Comparison of ENCODE assay signal across 7 mouse cellular contexts in the genomic region with DNA sequence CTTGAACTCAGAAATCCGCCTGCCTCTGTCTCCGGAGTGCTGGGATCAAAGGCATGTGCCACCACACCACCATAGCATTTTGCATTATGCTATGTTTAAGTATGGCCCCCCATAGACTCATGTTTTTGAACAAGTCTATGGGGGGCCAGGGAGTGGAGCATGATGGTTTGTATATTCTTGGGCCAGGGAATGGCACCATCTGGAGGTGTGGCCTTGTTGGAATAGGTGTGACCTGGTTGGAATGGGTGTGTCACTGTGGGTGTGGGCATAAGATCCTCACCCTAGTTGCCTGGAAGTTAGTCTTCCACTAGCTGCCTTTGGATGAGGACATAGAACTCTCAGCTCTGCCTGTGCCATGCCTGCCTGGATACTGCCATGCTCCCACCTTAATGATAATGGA. TPM values are rescaled to one million over a fixed set of nuclear protein-coding genes. Genes with fewer than 3 reads are reported as not detected.
A peak's percentile ranks its signal among the peaks of the same experiment; 100 is the strongest.
DNase-seq lines count a peak whose midpoint lies in the region; ATAC-seq and TF ChIP-seq lines count a peak whose summit lies in the region.
"Not testable (repeated sequence)": the region's sequence is repeated elsewhere in the genome, so short reads cannot be mapped to it uniquely, and the experiment has no call there.

A gene (plus strand): TSS at position 301 of the 400 bp plus-strand sequence.

- TF ChIP-seq CTCF in hindbrain, postnatal 0 days (IDR thresholded peaks at IDR 0.05; ENCODE audit: low read depth); left cerebral cortex, adult 2 months (IDR thresholded peaks at IDR 0.05); liver, postnatal 0 days (IDR thresholded peaks at IDR 0.05; ENCODE audit: low read depth): not testable (repeated sequence)

- TF ChIP-seq EP300 in liver, postnatal 0 days (IDR thresholded peaks at IDR 0.05; ENCODE audit: low read depth): not testable (repeated sequence)

- not testable (repeated sequence) for ATAC-seq in forebrain, embryonic 14.5 days; heart, embryonic 11.5 days (replicated peaks; ENCODE audit: insufficient number of reproducible peaks, low FRiP score, low TSS enrichment); hindbrain, postnatal 0 days; liver, postnatal 0 days

- H3K27me3 ChIP-seq in forebrain, embryonic 14.5 days (replicated peaks; ENCODE audit: control insufficient read depth, insufficient read depth, low read length); heart, embryonic 11.5 days (ENCODE audit: control insufficient read depth, insufficient read depth, low read length); hindbrain, postnatal 0 days (ENCODE audit: insufficient read depth, low read length); liver, postnatal 0 days (ENCODE audit: insufficient read depth, low read length); myocyte (ENCODE audit: control insufficient read depth, insufficient read depth, insufficient read length): not testable (repeated sequence)

- peak within 1 kb of the TSS; percentile 79 for H3K9ac ChIP-seq in forebrain, embryonic 14.5 days (ENCODE audit: low read length)
- H3K9ac ChIP-seq in heart, embryonic 11.5 days (ENCODE audit: low read depth, low read length): peak within 1 kb of the TSS; percentile 88
- peak within 1 kb of the TSS; percentile 86 for H3K9ac ChIP-seq in hindbrain, postnatal 0 days (replicated peaks; ENCODE audit: low read length)
- peak within 1 kb of the TSS; percentile 28; the same call in 1 of the 2 replicates for H3K9ac ChIP-seq in liver, postnatal 0 days (replicated peaks)

- 90% methylated on average over 2 of the region's 2 CpGs for whole genome bisulfite sequencing in forebrain, embryonic 14.5 days
- WGBS in heart, embryonic 11.5 days (ENCODE audit: insufficient replicate concordance): 89% methylated on average over 2 of the region's 2 CpGs
- 92% methylated on average over 2 of the region's 2 CpGs for WGBS in hindbrain, postnatal 0 days
- WGBS in liver, postnatal 0 days (ENCODE audit: insufficient replicate concordance): 95% methylated on average over 2 of the region's 2 CpGs

- not testable (repeated sequence) for H3K27ac ChIP-seq in forebrain, embryonic 14.5 days (ENCODE audit: low read depth, low read length)
- peak within 1 kb of the TSS; percentile 95; the same call in 1 of the 2 replicates for H3K27ac ChIP-seq in heart, embryonic 11.5 days (ENCODE audit: low read depth, low read length)
- H3K27ac ChIP-seq in hindbrain, postnatal 0 days: peak within 1 kb of the TSS; percentile 91
- H3K27ac ChIP-seq in left cerebral cortex, adult 2 months: peak within 1 kb of the TSS; percentile 97
- H3K27ac ChIP-seq in liver, postnatal 0 days (ENCODE audit: low read depth): peak within 1 kb of the TSS; percentile 68

- peak within 1 kb of the TSS; percentile 61 for H3K4me2 ChIP-seq in forebrain, embryonic 14.5 days (ENCODE audit: low read length)
- H3K4me2 ChIP-seq in heart, embryonic 11.5 days: peak within 1 kb of the TSS; percentile 87
- H3K4me2 ChIP-seq in hindbrain, postnatal 0 days (ENCODE audit: low read depth, low read length): peak within 1 kb of the TSS; percentile 91
- peak within 1 kb of the TSS; percentile 75 for H3K4me2 ChIP-seq in liver, postnatal 0 days (ENCODE audit: low read depth, low read length)
- peak within 1 kb of the TSS; percentile 86 for H3K4me2 ChIP-seq in myocyte (ENCODE audit: low read depth)

- not testable (repeated sequence) for TF ChIP-seq POLR2A in myocyte (IDR thresholded peaks at IDR 0.05; ENCODE audit: insufficient read length, low read depth)

- DNase-seq in adrenal gland, postnatal 4 days (ENCODE audit: low spot score in 2 of 2); forebrain, embryonic 14.5 days (ENCODE audit: low spot score); hindbrain, postnatal 0 days (ENCODE audit: low spot score); left cerebral cortex, adult 2 months (ENCODE audit: extremely low spot score in 1 of 2, low spot score in 2 of 2); liver, postnatal 0 days: not testable (repeated sequence)

- H3K9me3 ChIP-seq in forebrain, embryonic 14.5 days (replicated peaks; ENCODE audit: control insufficient read depth, low read length); heart, embryonic 11.5 days (replicated peaks; ENCODE audit: control insufficient read depth, low read length); hindbrain, postnatal 0 days (ENCODE audit: low read length); liver, postnatal 0 days (ENCODE audit: low read length): not testable (repeated sequence)

- not testable (repeated sequence) for H3K36me3 ChIP-seq in forebrain, embryonic 14.5 days (ENCODE audit: control insufficient read depth, insufficient read depth, low read length); heart, embryonic 11.5 days (ENCODE audit: control insufficient read depth, insufficient read depth, low read length); hindbrain, postnatal 0 days (ENCODE audit: insufficient read depth, low read length); liver, postnatal 0 days (replicated peaks; ENCODE audit: insufficient read depth, low read length); myocyte (ENCODE audit: control insufficient read depth, insufficient read depth)

- H3K79me2 ChIP-seq in myocyte (ENCODE audit: control insufficient read depth, insufficient read depth): peaks cover 13% of the 10 kb centered on the region

- H3K4me3 ChIP-seq in forebrain, embryonic 14.5 days (ENCODE audit: low read depth, low read length): peak within 1 kb of the TSS; percentile 83
- H3K4me3 ChIP-seq in heart, embryonic 11.5 days (ENCODE audit: low read depth, low read length): peak within 1 kb of the TSS; percentile 92
- H3K4me3 ChIP-seq in hindbrain, postnatal 0 days (ENCODE audit: low read length): peak within 1 kb of the TSS; percentile 82
- peak within 1 kb of the TSS; percentile 81 for H3K4me3 ChIP-seq in left cerebral cortex, adult 2 months
- H3K4me3 ChIP-seq in liver, postnatal 0 days (ENCODE audit: low read depth, low read length): peak within 1 kb of the TSS; percentile 72
- peak within 1 kb of the TSS; percentile 63 for H3K4me3 ChIP-seq in myocyte

- peak within 1 kb of the TSS; percentile 70 for H3ac ChIP-seq in myocyte (ENCODE audit: control insufficient read depth, insufficient read length)

- intact Hi-C loops in left cerebral cortex, adult 2 months (cut with DNase I): not testable (repeated sequence)

- H3K4me1 ChIP-seq in forebrain, embryonic 14.5 days (ENCODE audit: control insufficient read depth, insufficient read depth, low read length); heart, embryonic 11.5 days (ENCODE audit: control insufficient read depth, insufficient read depth, low read length); hindbrain, postnatal 0 days (ENCODE audit: insufficient read depth, low read length): not testable (repeated sequence)
- peaks cover 20% of the 10 kb centered on the region for H3K4me1 ChIP-seq in liver, postnatal 0 days (ENCODE audit: insufficient read depth)

RNA-seq across cellular contexts. Expression of the gene that starts here (rescaled TPM):
- 100 to 1,000 TPM; 278 to 301 TPM for total RNA-seq in adrenal gland, postnatal 4 days (2021)
- 147 and 155 TPM in 2 replicates for polyA plus RNA-seq in forebrain, embryonic 14.5 days (2014; fragmentation: Nextera tagmentation; extraction: Ambion mirVana)
- polyA plus RNA-seq in heart, embryonic 11.5 days (2014; fragmentation: Nextera tagmentation; extraction: Ambion mirVana): 308 and 326 TPM in 2 replicates
- 229 and 295 TPM in 2 replicates for total RNA-seq in hindbrain, postnatal 0 days (2014; rRNA removed)
- 149 and 155 TPM in 2 replicates for polyA plus RNA-seq in hindbrain, postnatal 0 days (2015; fragmentation: Nextera tagmentation; extraction: Ambion mirVana)
- 100 to 1,000 TPM; 267 to 273 TPM for total RNA-seq in left cerebral cortex, adult 2 months (2021)
- 200 and 212 TPM in 2 replicates for polyA plus RNA-seq in liver, postnatal 0 days (2015; fragmentation: Nextera tagmentation; extraction: Ambion mirVana)
- 172 TPM for polyA plus RNA-seq in myocyte (2012; fragmentation: generic; extraction: Trizol)

Comparison
In these comparisons a context has a peak if more than half of its experiments do, and no peak if none do; other contexts are left out.
1. H3K9ac ChIP-seq: peak in every context shown above with its lines; median percentile 88 in heart, embryonic 11.5 days; 86 in hindbrain, postnatal 0 days; 79 in forebrain, embryonic 14.5 days; 28 in liver, postnatal 0 days.